Comparison of ENCODE assay signal across 8 mouse cellular contexts in the genomic region with DNA sequence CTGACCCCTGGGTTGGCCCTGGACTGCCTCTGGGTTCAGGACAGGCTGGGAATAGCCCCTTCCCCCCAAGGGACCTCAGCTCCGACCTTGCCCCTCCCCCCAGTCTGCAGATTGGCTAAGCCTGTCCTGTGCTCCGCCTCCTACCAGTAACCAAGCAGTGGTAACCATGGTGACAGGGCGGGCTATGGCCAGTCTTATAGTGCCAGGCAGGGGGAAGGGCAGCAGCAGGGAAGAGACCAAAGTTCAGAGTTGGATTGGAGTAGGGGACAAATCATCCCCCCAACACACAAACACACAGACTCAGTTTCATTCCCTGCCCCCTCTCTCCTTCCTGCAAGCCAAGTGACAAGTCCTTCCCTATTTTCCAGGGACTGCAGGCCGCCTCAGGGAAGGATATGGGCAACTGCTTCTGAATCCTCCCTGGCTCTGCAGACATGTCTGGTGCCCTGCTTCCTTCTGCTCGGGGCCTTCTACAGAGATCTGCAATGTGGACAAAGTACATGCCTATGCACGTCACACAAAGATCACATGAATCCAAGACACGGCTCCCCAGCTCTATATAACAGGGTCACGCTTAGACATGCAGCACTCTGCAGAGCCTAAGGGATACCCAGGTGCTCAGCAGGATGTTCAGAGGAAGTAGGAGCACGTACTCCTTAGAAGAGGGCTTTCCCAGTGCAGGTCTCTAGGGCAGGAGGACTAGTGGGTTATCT. TPM values are rescaled to one million over a fixed set of nuclear protein-coding genes. Genes with fewer than 3 reads are reported as not detected.
DNase-seq lines count a peak whose midpoint lies in the region; ATAC-seq and TF ChIP-seq lines count a peak whose summit lies in the region.

No protein-coding gene starts in this region.

- H3K79me2 ChIP-seq in MEL (ENCODE audit: control insufficient read depth, insufficient read depth, low read length, poor library complexity), result no peaks in the 10 kb centered on the region

- H3K9me3 ChIP-seq in MEL (replicated peaks; ENCODE audit: insufficient read depth, low read length), result no peaks in the 10 kb centered on the region
- no peaks in the 10 kb centered on the region for H3K9me3 ChIP-seq in limb, embryonic 12.5 days
- H3K9me3 ChIP-seq in midbrain, embryonic 14.5 days (ENCODE audit: control insufficient read depth, low read length), result no peaks in the 10 kb centered on the region

- ATAC-seq in frontal cortex, adult (ENCODE audit: low TSS enrichment), result peak; percentile 68; the same call in 1 of the 2 replicates
- peak; percentile 84 for ATAC-seq in limb, embryonic 12.5 days (ENCODE audit: insufficient number of reproducible peaks, insufficient read depth, low FRiP score, low TSS enrichment, low read depth)
- peak; percentile 95 for ATAC-seq in midbrain, embryonic 14.5 days (ENCODE audit: low FRiP score, low TSS enrichment)

- TF ChIP-seq CTCF in MEL (IDR thresholded peaks at IDR 0.05 in 2 of 3, conservative IDR thresholded peaks at IDR 0.05 in 1 of 3; ENCODE audit: control insufficient read depth in 1 of 3, insufficient read depth in 1 of 3, low read depth in 2 of 3, low read length in 3 of 3, poor library complexity in 1 of 3, severe bottlenecking in 1 of 3), result no peak

- 24% methylated on average over 9 of the region's 9 CpGs for WGBS in limb, embryonic 12.5 days
- 10% methylated on average over 9 of the region's 9 CpGs for WGBS in midbrain, embryonic 14.5 days

- no peak overlapping the region for H3K27ac ChIP-seq in MEL (ENCODE audit: control insufficient read depth, low read depth, low read length)
- H3K27ac ChIP-seq in limb, embryonic 12.5 days, result peak overlapping the region; percentile 80
- H3K27ac ChIP-seq in midbrain, embryonic 14.5 days (replicated peaks; ENCODE audit: low read depth, low read length), result peak overlapping the region; percentile 94

- peak overlapping the region; percentile 34 for H3K4me2 ChIP-seq in limb, embryonic 12.5 days
- H3K4me2 ChIP-seq in midbrain, embryonic 14.5 days (ENCODE audit: low read length), result peak overlapping the region; percentile 43

- no peaks in the 10 kb centered on the region; a peak in 1 of 4 replicates for H3K4me1 ChIP-seq in MEL (ENCODE audit: control insufficient read depth in 1 of 2, insufficient read depth in 2 of 2, low read length in 2 of 2)
- H3K4me1 ChIP-seq in limb, embryonic 12.5 days (replicated peaks), result peaks cover 61% of the 10 kb centered on the region
- peaks cover 62% of the 10 kb centered on the region for H3K4me1 ChIP-seq in midbrain, embryonic 14.5 days (ENCODE audit: control insufficient read depth, insufficient read depth, low read length)

- TF ChIP-seq EP300 in MEL (IDR thresholded peaks at IDR 0.05; ENCODE audit: low read depth in 1 of 2, low read length in 2 of 2), result no peak

- H3K27me3 ChIP-seq in MEL (ENCODE audit: control insufficient read depth in 1 of 2, insufficient read depth in 2 of 2, low read length in 2 of 2), result no peaks in the 10 kb centered on the region; a peak in 1 of 4 replicates
- H3K27me3 ChIP-seq in limb, embryonic 12.5 days, result no peaks in the 10 kb centered on the region
- H3K27me3 ChIP-seq in midbrain, embryonic 14.5 days (ENCODE audit: control insufficient read depth, insufficient read depth, low read length), result no peaks in the 10 kb centered on the region

- no peak for TF ChIP-seq POLR2A in MEL (IDR thresholded peaks at IDR 0.05; ENCODE audit: control insufficient read depth in 1 of 2, insufficient read depth in 1 of 2, low read depth in 1 of 2, low read length in 2 of 2, poor library complexity in 1 of 2)

- no peaks in the 10 kb centered on the region for H3K36me3 ChIP-seq in MEL (ENCODE audit: control insufficient read depth in 1 of 2, insufficient read depth in 2 of 2, low read length in 2 of 2)
- H3K36me3 ChIP-seq in limb, embryonic 12.5 days, result peaks cover 69% of the 10 kb centered on the region
- peaks cover 12% of the 10 kb centered on the region for H3K36me3 ChIP-seq in midbrain, embryonic 14.5 days (ENCODE audit: control insufficient read depth, insufficient read depth, low read length)

- no peak overlapping the region for H3K9ac ChIP-seq in MEL (ENCODE audit: control insufficient read depth, low read depth, low read length, poor library complexity, severe bottlenecking)
- no peak overlapping the region; the same call in 1 of the 2 replicates for H3K9ac ChIP-seq in limb, embryonic 12.5 days (replicated peaks)
- peak overlapping the region; percentile 10; the same call in 1 of the 2 replicates for H3K9ac ChIP-seq in midbrain, embryonic 14.5 days (replicated peaks; ENCODE audit: low read length)

- no peak for TF ChIP-seq RAD21 in MEL (IDR thresholded peaks at IDR 0.05; ENCODE audit: low read depth, low read length)

- peak; percentile 46 for DNase-seq in MEL (ENCODE audit: low read depth, low spot score)
- DNase-seq in brain, adult 2 months (ENCODE audit: low read depth, low spot score), result peak; percentile 86
- peak; percentile 97 for DNase-seq in kidney, adult 9 months
- DNase-seq in midbrain, embryonic 14.5 days, result peak; percentile 96
- peak; percentile 61 for DNase-seq in testis, postnatal 14 days (ENCODE audit: low spot score)
- DNase-seq in thymus, adult 18-20 months, result no peak

- no peak overlapping the region for H3K4me3 ChIP-seq in MEL (ENCODE audit: control insufficient read depth in 1 of 2, insufficient read depth in 1 of 2, low read depth in 2 of 2, low read length in 2 of 2)
- no peak overlapping the region for H3K4me3 ChIP-seq in limb, embryonic 12.5 days (replicated peaks)
- H3K4me3 ChIP-seq in midbrain, embryonic 14.5 days (replicated peaks; ENCODE audit: low read depth, low read length), result no peak overlapping the region

TF ChIP-seq in MEL, 35 proteins besides CTCF, POLR2A, EP300 and RAD21:
- TF ChIP-seq UBTF (IDR thresholded peaks at IDR 0.05; ENCODE audit: borderline replicate concordance, insufficient read depth, low read depth, low read length), result no peak
- TF ChIP-seq MEF2A (IDR thresholded peaks at IDR 0.05; ENCODE audit: extremely low read depth, insufficient replicate concordance, low read depth, low read length, poor library complexity, severe bottlenecking), result no peak
- no peak for TF ChIP-seq CHD2 (IDR thresholded peaks at IDR 0.05; ENCODE audit: low read length)
- no peak for TF ChIP-seq POLR2AphosphoS2 (IDR thresholded peaks at IDR 0.05; ENCODE audit: low read length)
- no peak for TF ChIP-seq NELFE (IDR thresholded peaks at IDR 0.05; ENCODE audit: low read depth, low read length)
- TF ChIP-seq GABPA (IDR thresholded peaks at IDR 0.05; ENCODE audit: low read depth, low read length), result no peak
- no peak for TF ChIP-seq CHD1 (IDR thresholded peaks at IDR 0.05; ENCODE audit: low read depth, low read length)
- TF ChIP-seq TBP (IDR thresholded peaks at IDR 0.05; ENCODE audit: low read depth, low read length), result no peak

RNA-seq across cellular contexts. Expression of gene Ptprf, which starts 14.5 kb away (rescaled TPM):
- total RNA-seq in MEL (2012; rRNA removed), result 0.04 TPM in 1 of 2 replicates, not detected in the other
- not detected for polyA plus RNA-seq in MEL (2012; ENCODE audit: insufficient read depth in 1 of 2, insufficient read length in 2 of 2, low read depth in 1 of 2, low replicate concordance in 2 of 2, missing spikeins in 1 of 2)
- polyA plus RNA-seq in limb, embryonic 12.5 days (2016; fragmentation: Nextera tagmentation; extraction: Ambion mirVana), result 69.6 and 72.2 TPM in 2 replicates
- polyA plus RNA-seq in midbrain, embryonic 14.5 days (2014; fragmentation: Nextera tagmentation; extraction: Ambion mirVana), result 69.5 and 73.4 TPM in 2 replicates

Comparison
In these comparisons a context has a peak if more than half of its experiments do, and no peak if none do; other contexts are left out.
1. DNase-seq: peak in MEL (single experiment), brain, adult 2 months (single experiment), kidney, adult 9 months (single experiment), midbrain, embryonic 14.5 days (single experiment) and testis, postnatal 14 days (single experiment); none in thymus, adult 18-20 months (0 of 2).
2. RNA of gene Ptprf, which starts 14.5 kb away (polyA plus RNA-seq): 69.5 to 73.4 TPM in midbrain, embryonic 14.5 days and 69.6 to 72.2 TPM in limb, embryonic 12.5 days; not detected in MEL; every median in the first group is over 10 times any median in the second.
3. Peak in every context shown above with its lines, with median percentiles within 50 percentile points of each other: ATAC-seq.